Mouse (Mus musculus) gastrocnemius, adult 18-20 months (tissue): ENCODE data around the gene Tfrc. TPM values are rescaled to one million over a fixed set of nuclear protein-coding genes. Genes with fewer than 3 reads are reported as not detected.
"Not testable (repeated sequence)": the region's sequence is repeated elsewhere in the genome, so short reads cannot be mapped to it uniquely, and the experiment has no call there.

Experiments
- DNase-seq: peaks from one replicate; pipeline ENCODE4 v3.0.0; 2021; ENCODE audit warnings: low spot score
- total RNA-seq, 2 experiments: library from RNA; stranded (reverse); gene quantifications; 2 replicates each; pipeline ENCODE4 v1.2.3; 2021

The Tfrc gene
- total RNA-seq, 2 experiments from 2014 or later, result 51.9 to 58.7 TPM

- no peak for DNase-seq
Observed at GRCm38 (mm10) chr16:32610460-32611255, 1.9 kb downstream of the Tfrc start.

GRCm38 (mm10) chr16:32612052-32612451, 3.3 kb downstream of the Tfrc start:
- no peak for DNase-seq

- no peak for DNase-seq
Observed at GRCm38 (mm10) chr16:32613269-32613834, 4.6 kb downstream of the Tfrc start.

GRCm38 (mm10) chr16:32614047-32614446, 5.3 kb downstream of the Tfrc start:
- no peak for DNase-seq

- no peak for DNase-seq
Observed at GRCm38 (mm10) chr16:32618946-32619345, 10.2 kb downstream of the Tfrc start.

GRCm38 (mm10) chr16:32628140-32628539, 19.4 kb downstream of the Tfrc start:
- DNase-seq, result no peak

- DNase-seq, result no peak
Observed at GRCm38 (mm10) chr16:32632328-32632824, 23.7 kb downstream of the Tfrc start.

GRCm38 (mm10) chr16:32633486-32634012, 24.8 kb downstream of the Tfrc start:
- DNase-seq, result no peak

- no peak for DNase-seq
Observed at GRCm38 (mm10) chr16:32634183-32634582, 25.5 kb downstream of the Tfrc start.

GRCm38 (mm10) chr16:32635314-32635713, 26.6 kb downstream of the Tfrc start:
- no peak for DNase-seq

- no peak for DNase-seq
Observed at GRCm38 (mm10) chr16:32636331-32636730, 27.6 kb downstream of the Tfrc start.

GRCm38 (mm10) chr16:32636871-32637521, 28.3 kb downstream of the Tfrc start:
- DNase-seq, result no peak

- DNase-seq, result peak; percentile 81
Observed at GRCm38 (mm10) chr16:32638476-32638875, 29.8 kb downstream of the Tfrc start.

GRCm38 (mm10) chr16:32640096-32640495, 31.4 kb downstream of the Tfrc start:
- DNase-seq, result no peak

GRCm38 (mm10) chr16:32640683-32641082, 32.0 kb downstream of the Tfrc start:
- DNase-seq, result not testable (repeated sequence)

GRCm38 (mm10) chr16:32641440-32642219, 32.9 kb downstream of the Tfrc start:
- no peak for DNase-seq

GRCm38 (mm10) chr16:32642280-32642679, 33.6 kb downstream of the Tfrc start:
- no peak for DNase-seq

- peak; percentile 85 for DNase-seq
Observed at GRCm38 (mm10) chr16:32643661-32644061, 34.9 kb downstream of the Tfrc start, which contains the start of gene Tnk2. TSS of gene Tnk2 (plus strand) at chr16:32643874.

- no peak for DNase-seq
Observed at GRCm38 (mm10) chr16:32644069-32644800, 35.5 kb downstream of the Tfrc start.

GRCm38 (mm10) chr16:32644801-32645170, 36.1 kb downstream of the Tfrc start:
- DNase-seq, result no peak
